Mouse (Mus musculus) frontal cortex, adult 2 months (tissue): ENCODE data around the gene Pabpc1l. TPM values are rescaled to one million over a fixed set of nuclear protein-coding genes. Genes with fewer than 3 reads are reported as not detected.
"Not testable (repeated sequence)": the region's sequence is repeated elsewhere in the genome, so short reads cannot be mapped to it uniquely, and the experiment has no call there.

Source experiments
- DNase-seq, 2 experiments: peaks; one replicate each; pipeline ENCODE4 v3.0.0; 2022; ENCODE audit warnings: low spot score in 1 of 2; ENCODE audit errors: extremely low spot score in 1 of 2
- polyA plus RNA-seq: library from polyadenylated mRNA; depleted of rRNA; stranded (reverse); fragments of >200 nt; gene quantifications from 2 replicates; pipeline ENCODE4 v1.2.3, GENCODE M21; 2012

The Pabpc1l gene
- polyA plus RNA-seq, 1 experiment, result 2.1 TPM

DNA sequence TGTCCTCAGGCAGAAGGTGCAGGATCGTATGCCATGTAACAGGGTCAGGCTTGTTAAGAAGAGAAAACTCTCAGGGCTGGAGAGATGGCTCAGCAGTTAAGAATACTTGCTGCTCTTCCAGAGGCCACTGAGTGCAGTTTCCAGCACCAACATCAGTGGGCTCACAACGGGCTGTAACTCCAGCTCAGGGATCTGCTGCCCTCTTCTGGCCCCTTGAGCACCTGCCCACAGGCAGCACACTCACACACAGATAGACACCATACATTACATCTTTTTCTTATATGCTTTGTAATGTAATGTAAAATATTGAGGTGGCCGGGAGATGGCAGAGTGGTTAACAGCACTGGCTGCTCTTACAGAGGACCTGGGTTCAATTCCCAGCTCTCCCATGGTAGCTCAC, 7.7 kb downstream of the Pabpc1l start:
- DNase-seq, result no peak

DNA sequence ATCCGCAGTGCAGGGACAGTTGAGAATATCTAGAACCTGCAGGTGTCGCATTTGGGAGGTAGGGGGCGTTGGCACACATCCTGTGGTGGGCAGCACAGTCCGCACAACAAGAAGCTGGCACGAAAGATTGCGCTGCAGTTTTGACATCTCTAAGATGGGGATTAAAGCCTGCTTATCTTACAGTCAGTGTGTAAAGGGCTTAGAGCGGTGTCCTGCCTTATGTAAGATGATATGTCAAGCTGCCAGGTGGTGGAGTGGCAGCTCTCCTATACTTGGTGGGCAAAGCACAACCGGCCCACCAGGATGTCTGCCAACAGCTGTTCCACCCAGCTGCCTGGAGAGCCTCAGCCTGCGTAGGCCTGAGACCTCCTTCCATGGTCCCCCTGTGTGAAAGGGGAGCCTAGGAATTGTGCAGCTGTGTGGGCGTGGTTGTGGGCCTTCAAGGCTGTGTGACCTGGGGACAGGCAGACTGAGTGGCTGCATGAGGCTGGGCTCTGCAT, 11.3 kb downstream of the Pabpc1l start:
- DNase-seq, result no peak

DNA sequence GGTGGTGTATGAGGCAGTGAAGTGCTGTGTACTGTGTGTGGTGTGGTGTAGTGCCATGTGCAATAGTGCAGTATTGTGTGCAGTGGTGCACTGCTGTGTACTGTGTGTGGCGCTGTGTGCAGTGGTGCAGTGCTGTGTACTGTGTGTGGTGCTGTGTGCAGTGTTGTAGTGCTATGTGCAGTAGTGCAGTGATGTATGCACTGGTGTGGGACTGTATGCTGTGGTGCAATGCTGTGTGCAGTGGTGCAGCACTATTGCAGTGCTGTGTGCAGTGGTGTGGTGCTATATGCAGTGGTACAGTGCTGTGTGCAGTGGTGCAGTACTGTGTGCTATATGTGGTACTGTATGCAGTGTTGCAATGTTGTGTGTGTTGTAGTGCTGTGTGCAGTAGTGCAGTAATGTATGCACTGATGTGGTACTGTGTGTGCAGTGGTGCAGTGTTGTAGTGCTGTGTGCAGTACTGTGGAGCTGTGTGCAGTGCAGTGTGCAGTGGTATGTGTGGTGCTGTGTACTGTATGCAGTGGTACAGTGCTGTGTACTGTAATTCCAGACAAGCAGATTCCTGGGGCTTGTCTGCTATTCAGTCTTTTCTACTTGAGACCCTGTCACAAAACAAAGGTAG, 13.3 kb downstream of the Pabpc1l start:
- DNase-seq, result no peak

DNA sequence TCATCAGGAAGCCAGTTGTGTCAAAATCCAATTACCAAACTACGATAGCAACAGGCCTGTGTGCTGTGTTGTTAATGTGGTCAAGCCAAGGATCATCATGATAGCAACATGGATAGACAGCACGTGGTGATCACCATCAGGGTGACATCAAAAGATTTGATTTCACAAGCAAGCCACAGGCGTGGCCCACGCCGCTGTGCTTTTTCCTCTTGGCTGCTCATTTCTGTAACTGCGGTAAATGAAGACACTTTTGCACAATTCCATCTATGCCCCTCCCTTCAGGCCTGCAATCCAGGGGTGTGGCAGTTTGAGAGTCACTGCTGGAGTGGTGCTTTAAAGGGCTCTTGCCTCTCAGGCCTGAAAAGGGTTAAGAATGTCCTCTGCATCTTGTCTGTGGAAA, 15.7 kb downstream of the Pabpc1l start:
- DNase-seq, result no peak

DNA sequence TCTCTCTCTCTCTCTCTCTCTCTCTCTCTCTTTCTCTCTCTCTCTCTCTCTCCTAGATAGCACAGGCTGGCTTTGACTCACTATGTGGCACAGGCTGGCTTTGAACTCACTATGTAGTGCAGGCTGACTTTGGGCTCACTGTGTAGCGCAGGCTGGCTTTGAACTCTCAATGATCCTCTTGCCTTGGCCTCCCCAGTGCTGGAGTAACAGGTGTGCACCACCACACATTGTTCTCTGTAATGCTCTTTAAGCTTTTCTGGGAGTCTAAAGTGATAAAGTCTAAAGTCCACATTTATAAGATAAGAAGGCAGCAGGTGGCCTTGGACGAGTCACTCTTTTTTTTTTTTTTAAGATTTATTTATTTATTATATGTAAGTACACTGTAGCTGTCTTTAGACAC, 16.3 kb downstream of the Pabpc1l start:
- DNase-seq, result no peak

DNA sequence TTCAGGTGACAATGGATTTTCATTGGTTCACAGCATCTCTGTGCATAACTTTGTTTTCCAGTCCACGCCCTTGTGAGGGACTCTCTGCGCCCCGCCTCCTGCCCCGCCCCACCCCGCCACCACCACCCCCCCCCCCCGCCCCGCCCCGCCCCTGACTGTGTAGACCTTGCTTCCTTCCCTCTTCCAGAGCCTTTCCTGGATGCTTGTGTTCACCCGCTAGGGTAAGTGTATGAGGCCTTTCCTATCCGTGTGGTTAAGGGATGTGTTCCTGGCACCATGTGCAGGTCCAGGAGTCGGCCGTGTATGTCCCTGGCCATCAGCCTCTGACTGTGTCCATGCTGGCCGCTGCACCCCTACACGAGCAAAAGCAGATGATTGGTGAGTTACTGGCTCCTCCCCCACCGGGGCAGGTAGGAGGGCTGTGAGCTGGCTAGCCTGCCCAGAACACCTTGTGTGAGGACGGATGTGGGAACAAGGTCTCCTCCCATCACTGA, 22.0 kb downstream of the Pabpc1l start:
- no peak for DNase-seq

DNA sequence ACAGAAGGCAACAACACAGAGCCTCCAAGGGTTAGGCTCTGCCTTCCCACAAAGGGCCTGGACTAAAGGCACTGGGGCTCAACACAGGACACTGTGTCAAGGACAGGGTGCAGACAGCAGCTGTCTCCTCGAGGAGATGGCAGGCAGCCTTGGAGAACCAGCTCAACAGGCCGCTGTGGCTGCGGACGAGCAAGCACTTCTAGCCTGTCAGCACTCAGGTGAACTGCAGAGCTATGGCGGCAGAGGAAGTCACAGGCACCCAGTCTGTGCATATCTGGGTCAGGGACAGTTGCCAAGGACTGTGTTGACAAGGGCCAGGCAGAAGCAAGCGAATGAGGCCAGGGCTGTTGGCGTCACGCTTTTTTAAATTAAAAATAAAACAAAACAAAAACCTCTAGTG, 28.5 kb downstream of the Pabpc1l start:
- DNase-seq, result peak in 1 of 2 experiments; percentile 24

DNA sequence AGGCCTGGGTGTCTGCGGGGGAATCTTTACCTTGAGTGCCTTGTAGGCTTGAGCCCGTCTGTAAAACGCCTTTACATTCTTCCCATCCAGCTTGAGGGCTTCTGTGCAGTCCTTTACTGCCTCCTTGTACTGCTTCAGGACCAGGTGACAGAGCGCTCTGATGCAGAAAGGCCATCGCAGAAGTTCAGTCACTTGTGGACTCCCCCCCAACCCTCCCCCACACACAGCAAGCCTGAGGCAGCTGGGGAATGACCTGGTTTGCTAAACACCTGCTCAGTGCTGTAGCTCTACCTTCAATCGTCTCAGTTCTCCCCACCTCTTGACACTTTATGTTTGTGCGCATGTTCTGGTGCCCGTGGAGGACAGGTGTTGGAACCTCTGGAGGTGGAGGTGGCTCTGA, 29.4 kb downstream of the Pabpc1l start:
- DNase-seq, result no peak

DNA sequence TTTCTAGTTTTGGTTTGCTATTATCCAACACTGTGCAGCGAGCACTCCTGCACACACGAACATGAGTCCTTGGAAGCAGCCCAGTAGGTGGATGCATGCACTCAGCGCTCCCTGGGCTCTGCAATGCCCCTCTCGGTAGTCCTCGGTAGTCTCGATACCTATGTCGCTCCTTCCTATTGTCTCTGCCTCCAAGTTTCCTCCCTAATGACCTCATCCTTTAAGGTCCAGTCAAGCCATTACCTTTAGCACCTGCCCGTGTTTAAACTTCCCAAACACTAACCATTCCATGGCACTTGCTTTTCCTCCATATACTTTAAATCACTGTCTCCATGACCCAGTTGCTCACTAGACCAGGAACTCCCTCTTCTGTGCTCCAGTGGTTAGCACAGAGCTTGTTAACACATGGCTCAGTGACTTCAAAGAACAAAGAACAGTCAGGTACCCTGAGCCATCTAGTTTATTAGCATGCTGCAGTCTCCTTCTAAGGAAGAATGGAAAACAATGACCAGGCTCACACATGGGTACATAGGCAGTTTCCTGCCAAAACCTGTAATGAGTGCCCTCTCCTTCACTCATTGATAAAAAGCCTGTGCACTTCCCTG, 34.5 kb downstream of the Pabpc1l start:
- DNase-seq, result no peak

DNA sequence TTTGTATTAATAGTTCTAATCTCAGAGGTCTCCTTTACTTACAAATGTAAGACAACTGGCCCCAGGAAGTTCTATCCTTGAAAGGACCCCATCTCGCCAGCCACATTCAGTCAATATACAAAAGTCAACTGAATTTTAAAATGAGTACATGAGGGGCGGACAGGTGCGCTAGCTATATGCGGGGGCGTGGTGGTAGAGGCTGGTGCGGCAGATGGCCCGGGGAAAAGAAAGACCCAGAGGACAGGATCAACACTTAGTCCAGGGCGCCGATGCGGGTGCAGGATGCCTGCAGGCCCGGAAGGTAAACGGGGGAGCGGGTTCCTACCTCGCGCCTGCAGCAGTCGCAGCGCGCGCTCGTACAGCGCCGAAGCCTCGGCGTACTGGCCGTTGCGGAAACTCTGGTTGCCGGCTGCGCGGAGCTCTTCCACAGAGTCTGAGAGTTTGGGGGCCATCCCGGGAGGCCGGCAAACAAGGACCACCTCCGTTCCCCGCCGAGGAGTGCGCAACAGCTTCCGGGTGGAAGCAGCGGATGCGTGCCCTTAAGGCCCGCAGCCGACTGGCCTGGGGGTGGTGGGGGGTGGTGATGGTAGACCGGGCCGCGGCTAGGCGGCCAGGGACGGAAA, 45.0 kb downstream of the Pabpc1l start, which contains the start of gene Stk4:
Stk4 (plus strand) TSS at position 181 of the 623 bp plus-strand sequence.
- peak in 1 of 2 experiments; percentile 44 for DNase-seq

DNA sequence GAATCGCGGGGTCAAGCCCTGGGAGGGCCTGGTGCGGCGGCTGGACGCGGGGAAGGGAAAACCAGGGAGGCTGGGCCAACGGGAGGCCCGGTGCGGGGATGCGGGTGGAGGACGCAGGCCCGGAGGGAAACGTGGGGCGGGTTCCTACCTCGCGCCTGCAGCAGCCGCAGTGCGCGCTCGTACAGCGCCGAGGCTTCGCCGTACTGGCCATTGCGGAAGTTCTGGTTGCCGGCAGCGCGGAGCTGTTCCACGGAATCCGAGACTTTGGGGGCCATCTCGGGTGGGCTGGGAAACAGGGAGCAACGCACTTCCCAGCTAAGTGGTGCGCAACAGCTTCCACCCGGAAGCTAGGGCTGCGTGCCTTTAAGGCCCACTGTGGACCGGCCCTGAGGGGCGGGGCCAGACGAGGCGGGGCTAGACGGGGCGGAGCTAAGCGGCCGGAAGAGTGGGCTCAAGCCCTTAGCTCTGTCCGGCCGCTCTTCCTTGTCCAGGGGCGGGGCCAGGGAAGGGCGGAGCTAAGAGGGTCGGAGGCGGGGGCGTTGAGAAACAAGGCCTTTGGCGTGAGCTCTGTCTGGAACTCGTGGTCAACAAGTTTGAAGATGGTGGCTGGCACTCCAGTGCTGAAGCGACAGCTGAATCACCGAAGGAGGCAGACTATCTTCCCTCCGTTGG, 45.7 kb downstream of the Pabpc1l start, which contains the start of gene Tomm34:
Tomm34 (minus strand) TSS at position 405 of the 672 bp plus-strand sequence.
- peak; percentile 73 to 89 for DNase-seq

DNA sequence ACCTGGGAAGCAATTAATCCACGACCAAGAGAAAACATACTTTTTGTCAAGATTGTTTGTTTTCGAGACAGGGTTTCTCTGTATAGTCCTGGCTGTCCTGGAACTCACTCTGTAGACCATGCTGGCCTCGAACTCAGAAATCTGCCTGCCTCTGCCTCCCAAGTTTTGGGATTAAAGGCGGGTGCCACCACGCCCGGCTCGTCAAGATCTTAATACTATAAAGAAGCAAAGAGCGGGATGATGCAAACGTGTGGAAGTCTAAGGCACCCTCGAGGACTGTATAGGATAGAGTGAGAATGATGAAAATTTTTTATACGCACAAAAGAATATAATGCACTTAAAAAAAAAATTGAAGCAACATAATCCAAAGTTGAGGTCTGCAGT, 46.2 kb downstream of the Pabpc1l start:
- DNase-seq, result not testable (repeated sequence)

DNA sequence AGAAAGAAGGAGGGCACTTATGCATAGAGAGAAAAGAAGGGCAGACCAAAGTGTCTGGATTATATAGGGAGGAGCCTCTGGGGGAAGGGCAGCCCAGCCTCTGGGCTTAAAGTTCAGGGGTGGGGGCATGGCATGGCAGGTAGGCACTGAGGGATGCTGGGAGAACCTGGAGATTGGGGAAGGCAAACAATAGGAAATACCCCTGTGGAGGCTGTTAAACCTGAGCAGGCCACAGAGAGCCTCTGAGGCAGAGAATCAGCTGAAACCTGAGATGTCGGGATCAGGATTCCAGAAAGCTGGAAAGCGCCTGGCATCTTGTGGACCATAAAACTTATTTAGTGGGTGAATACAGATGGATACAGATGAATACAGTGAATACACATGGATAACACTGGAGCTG, 46.9 kb downstream of the Pabpc1l start:
- DNase-seq, result no peak

DNA sequence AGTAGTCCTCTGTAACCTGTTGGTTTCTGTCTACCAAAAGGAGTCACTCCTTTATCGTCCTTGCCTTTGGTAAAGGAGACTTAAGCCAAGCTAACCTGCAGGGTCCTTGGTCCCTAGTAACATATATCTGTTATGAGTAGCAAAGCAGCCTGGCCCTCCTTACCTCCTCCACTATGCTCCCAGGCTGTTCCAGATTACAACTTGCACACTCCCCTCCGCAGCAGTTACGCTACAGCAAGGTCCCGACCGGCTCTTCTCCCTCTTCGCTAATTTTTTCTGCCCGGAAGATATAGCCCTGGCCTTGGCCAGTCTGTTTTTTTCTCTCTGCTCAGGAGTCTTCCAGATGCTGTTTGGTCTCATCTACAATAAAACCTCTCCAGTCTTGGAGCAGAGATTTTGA, 47.9 kb downstream of the Pabpc1l start:
- DNase-seq, result no peak

DNA sequence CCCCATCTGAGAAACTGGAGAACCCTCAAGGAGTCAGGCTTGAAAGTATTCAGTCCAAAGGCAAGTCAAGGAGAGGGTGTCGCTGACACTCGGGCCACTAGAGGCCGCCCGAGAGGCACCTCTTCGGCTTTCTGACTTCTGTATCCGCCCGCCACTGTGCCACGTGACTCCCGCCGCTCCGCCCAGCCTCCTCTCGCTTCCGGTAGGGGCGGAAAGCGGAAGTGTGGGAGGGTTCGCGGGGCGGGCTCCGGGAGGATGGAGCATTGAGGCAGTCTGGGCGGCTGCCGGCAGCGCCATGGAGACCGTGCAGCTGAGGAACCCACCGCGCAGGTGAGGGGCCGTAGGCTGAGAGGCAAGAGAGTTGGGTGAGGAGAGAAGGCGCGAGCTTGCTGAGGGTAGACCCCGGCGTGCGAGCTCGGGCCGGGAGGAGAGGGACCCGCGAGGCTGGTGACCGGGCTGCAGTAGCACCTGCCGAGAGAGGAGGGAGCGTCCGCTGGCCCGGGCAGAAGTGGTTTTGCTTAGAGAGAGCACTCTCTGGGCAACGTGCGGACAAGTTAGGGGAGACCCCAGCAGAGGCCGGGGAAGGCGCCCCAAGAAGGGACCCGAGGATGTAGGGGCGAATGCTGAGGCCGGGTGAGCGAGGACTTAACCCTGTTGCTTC, 48.8 kb downstream of the Pabpc1l start:
- DNase-seq, result peak; percentile 93 to 99

DNA sequence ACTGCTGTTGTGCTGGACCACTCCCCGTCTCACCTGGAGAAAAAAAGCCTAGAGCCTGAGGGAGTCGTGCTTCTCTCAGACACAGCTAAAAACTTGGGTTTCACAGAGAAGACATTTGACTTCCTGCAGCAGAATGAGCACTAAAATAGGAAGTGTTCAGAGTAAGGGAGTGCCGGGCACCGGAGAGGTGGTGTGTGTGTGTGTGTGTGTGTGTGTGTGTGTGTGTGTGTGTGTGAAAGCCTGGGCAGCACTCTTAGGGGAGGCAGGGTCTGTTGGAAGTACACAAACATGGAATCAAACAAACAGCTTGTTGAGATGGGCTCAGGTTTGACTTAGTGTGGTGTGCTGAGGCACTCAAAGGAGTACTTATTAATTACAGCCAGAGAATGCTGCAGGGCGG, 49.8 kb downstream of the Pabpc1l start:
- DNase-seq, result no peak

DNA sequence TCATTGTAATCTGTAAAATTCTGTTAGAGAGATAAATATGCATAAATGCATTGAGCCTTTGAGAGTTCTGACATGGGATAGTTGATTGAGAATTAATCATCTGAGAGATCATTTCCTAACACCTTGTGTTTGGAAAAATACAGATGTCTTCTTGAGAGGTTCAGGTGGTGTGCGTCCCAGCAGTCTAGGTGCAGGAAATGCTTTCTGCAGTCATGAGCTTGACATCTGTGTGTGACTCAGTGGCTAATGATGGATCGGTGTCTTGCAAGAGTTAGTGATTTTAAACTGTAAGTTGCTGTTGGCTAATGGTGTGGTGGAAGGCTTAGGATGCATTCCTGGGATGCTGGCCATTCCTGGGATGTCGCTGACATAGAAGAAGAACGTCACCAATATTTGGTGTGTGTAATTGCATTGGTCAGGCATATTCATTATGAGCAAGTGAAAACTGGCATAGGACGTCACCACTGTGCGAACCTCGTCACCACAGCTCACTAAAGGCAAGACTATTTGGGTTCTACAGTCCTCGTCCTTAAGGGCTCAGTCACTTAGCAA, 51.7 kb downstream of the Pabpc1l start:
- DNase-seq, result no peak

DNA sequence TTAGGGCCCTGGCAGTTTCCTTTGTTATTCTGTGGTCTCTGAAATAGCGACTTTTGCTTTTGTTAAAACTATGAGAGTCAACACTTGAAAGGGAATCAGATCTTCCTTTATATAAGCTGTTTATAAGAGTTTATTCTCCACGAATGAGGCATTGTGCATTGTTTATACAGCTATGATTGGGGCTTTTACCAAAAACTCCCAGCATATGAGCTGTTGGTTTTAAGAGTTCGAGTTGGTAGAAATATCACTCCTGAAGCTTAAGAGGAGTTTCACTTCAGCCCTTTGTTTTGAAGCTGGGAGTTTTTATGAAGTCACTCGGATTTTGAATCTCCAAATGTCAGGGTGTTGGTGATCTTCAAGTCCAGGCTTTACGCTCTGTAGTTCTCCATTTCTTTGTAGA, 52.6 kb downstream of the Pabpc1l start:
- no peak for DNase-seq

DNA sequence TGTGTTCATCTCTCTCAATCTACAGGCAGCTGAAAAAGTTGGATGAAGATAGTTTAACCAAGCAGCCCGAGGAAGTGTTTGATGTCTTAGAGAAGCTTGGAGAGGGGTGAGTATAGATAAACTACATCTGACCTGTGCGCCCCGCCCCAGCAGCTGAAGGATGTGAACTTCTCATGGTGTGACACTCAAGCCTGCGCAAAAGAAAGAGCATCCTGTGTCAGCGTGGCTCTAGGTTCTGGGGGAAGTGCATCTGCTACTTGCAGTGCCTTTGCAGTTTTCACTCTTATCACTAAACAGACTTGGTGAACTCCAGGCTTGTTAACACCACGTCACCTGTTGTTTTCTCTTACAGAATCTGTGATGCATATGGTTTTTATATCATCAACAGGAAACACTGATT, 54.2 kb downstream of the Pabpc1l start:
- DNase-seq, result no peak

DNA sequence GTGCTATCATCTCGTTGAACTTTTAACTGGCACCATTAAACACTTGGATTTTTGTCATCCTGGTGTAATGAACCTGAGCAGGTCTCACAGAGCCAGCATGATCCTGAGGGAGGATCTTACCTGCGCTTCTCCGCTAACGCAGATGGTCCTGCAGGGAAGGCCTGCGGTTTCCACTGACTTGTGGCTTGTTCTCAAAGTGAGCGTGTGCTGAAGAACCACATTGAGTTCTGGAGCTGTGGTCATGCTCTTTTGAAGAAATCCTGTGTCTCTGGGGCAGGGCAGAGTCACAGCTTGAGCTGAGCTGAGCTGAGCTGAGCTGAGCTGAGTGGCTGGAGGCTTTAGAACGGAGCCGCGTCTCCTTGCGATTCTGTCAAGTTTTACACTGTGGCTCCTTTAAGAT, 56.3 kb downstream of the Pabpc1l start:
- DNase-seq, result no peak
